Mouse (Mus musculus): ENCODE results near the gene Lin9.
"Not testable (repeated sequence)": the region's sequence is repeated elsewhere in the genome, so short reads cannot be mapped to it uniquely, and the experiment has no call there.

- TF ChIP-seq GATA1, TAL1 (IDR thresholded peaks at IDR 0.05; ENCODE audit: low read length): not testable (repeated sequence)
These were observed 3.2 kb upstream of the Lin9 start for GRCm38 (mm10) chr1:180637796-180638195.

All from erythroblast, embryonic 14.5 days (primary cell).